Mouse (Mus musculus) right cerebral cortex, adult 2 months (tissue): ENCODE measurements around the gene Midn.
A peak's percentile ranks its signal among the peaks of the same experiment; 100 is the strongest.

Experiments used
- DNase-seq, 2 experiments: peaks; one replicate each; pipeline ENCODE4 v3.0.0; 2021 to 2022; ENCODE audit warnings: low spot score in 2 of 2

The Midn gene

DNA sequence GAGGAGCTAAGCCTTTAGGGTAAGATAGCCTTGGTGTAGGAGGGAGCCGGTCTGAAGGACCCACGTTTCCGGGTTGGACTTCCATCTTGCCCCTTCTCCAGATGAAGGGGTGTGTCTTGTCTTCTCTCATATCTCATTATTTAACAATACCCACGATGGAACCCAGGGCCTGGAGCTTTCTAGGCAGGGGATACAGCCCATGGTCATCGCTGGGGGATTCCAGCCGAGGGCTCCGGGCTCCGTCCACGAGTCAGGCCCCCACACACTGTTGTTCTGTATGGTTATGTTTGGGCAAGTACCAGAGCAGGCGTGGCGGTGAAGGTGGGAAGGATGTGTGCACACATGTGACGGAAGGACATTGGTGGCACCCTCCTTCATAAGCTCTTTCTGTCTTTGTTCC lies 3.9 kb upstream of the Midn start:
- no peak for DNase-seq

DNA sequence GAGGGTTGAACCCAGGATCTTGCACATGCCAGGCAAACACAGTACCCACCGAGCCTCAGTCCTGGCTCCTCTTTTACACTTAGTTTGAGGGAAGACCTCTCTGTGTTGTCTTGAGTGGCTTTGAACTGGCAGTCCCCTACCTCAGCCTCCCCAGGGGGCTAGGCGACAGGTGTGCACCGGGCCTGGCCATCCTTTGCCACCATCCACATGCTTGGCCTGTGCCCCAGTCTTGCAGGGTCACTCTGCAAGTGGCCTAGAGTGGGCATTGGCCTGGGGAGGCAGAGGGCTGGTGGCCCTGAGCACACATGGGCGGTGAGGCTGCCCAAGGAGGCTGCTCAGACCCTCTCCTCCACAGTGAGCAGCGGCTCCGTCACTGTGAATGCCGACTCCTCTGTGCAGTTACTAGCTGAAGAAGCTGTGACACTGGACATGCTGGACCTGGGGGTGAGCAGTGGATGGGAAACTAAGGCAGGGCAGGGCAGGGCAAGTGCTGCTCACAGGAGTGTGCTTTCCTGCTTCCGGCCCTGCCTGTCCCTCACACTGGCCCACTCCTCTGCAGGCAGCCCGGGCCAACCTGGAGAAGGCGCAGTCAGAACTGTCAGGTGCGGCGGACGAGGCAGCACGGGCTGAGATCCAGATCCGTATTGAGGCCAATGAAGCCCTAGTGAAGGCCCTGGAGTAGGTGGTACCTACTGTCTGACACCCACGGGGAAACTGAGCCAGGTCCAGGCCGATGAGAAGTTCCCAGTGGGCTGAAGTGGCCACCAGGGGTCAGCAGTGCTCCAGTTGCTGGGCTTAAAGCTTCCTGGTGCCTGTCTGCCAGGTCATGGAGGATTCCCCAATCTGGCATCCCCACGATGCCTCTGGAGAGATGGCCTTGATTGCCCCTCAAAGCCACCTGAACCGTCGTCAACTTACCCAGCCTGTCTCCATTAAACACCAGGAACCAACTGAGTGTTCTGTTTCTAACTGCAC lies 2.9 kb upstream of the Midn start:
- DNase-seq = peak; percentile 78 to 80

DNA sequence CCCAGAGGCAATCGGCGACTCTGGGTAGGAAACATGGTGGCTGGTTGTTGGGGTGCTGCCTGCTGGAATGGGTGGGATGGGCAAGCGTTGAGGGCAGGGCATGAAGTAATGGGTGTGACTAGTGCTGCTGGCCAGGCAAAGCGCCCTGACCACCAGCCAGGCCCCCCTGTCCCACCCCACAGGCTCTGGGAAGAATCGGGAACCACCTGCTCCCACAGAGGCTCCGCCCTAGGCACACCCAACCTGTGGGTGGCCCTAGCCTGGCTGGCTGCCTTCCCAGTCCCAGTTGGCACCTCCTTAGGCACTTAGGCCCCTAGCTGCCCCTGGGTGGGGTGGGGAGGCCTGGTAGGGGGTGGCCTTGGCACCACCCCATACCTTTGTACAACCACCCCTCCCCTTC lies 2.2 kb upstream of the Midn start:
- DNase-seq = peak in 1 of 2 experiments; percentile 31

DNA sequence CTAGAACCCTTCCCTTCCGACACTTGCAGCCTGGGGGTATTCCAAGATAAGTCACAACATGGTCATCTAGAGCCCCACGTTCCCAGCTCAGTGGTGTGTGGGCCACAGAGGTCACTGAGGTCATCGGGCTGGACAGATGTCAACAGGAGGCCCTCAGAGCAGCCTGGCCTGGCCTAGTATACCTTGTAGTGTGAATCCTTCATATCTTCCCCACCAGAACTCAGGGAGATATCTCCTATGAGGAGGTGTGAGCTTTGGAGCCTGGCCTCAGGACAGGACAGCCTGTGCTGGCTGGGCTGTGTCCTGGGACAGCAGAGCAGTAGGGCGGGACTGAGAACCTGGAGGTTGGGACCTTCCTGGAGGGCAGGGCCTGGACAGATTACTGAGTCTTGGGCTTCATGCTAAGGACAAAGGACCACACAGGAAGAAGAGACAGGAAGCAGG lies 1.5 kb upstream of the Midn start:
- DNase-seq = no peak

- DNase-seq = no peak
Observed at GRCm38 (mm10) chr10:80147146-80147718, 840 bp upstream of the Midn start.

DNA sequence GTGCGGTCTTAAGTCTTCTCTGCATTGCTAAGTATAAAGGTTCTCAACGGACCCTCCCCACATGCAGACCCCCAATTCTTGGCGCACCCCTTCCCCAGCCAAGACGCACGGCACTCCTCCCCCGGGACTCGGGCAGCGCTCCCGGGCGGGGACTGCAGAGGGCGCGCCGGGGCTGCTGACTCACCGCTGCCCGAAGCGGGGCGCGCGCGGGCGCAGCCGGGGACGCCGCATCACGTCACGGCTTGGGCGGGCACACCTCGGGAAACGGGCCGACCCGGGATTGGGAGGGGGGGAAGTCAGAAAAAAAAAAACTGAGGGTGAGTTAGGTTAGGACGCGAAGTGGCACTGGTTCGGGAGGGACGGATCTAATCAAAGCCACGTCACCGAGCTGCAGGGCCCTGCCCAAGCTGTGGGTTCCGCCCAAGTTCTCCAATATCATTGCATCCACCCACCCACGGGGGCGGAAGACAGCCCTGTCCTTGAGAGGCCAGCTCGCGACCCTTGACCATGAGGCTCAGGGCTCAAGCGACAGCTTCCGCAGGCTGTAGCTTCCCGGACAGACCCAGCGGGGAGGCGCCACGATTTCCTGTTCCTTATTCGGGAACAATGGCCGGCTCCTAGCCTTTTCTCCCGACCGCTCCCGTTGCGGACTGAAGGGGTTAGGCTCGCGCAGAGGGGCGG lies 678 bp downstream of the Midn start:
- DNase-seq = peak; percentile 90 to 91

DNA sequence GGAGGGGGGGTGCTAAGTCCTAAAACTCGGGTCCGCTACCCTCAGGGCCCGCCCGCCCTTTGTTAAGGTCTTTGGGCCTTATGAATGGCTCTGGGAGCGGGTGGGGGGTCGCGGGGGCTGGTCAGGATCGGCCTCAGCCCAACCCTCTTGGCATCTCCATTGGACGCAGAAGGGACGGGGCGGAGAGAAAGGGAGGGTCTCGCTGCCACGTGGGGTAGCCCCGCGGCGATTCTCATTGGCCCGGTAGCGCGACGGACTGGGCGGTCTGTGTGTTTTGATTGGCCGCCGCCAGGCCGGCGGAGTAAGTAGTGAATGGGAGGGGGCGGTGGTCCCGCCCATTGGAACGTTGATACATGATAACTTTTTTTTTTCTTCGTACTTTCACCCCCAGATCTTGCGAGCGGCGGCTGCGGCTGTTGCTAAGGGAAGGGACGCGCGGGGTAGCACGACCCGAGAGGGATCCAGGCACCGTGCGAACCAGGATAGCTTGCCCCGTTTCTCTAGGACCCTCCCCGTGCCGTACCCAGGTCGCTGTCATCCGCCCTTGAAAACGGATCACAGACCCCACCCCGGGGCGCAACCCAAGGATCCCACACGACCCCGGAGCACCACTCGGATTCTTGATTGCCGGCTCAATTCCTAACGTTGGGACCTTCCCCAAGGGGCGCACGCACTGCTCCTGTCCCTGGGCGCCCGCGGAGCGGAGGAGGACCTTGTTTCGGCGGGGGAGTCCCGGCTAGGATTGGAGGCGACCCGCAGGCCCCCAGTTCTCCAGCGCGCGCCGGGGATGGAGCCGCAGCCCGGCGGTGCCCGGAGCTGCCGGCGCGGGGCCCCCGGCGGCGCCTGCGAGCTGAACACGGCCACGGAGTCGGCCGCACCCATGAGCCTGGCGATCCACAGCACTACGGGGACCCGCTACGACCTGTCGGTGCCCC lies 1.5 kb downstream of the Midn start:
- peak; percentile 97 to 98 for DNase-seq

- DNase-seq = peak; percentile 38 to 43
Observed at GRCm38 (mm10) chr10:80150226-80151210, 2.4 kb downstream of the Midn start.

GRCm38 (mm10) chr10:80151211-80152034 lies 3.4 kb downstream of the Midn start:
- peak in 1 of 2 experiments; percentile 74 for DNase-seq

- DNase-seq = no peak
Observed at GRCm38 (mm10) chr10:80152071-80152872, 4.2 kb downstream of the Midn start.

GRCm38 (mm10) chr10:80152873-80153260 lies 4.8 kb downstream of the Midn start:
- peak; percentile 26 to 27 for DNase-seq

GRCm38 (mm10) chr10:80153713-80154112 lies 5.6 kb downstream of the Midn start:
- no peak for DNase-seq

DNA sequence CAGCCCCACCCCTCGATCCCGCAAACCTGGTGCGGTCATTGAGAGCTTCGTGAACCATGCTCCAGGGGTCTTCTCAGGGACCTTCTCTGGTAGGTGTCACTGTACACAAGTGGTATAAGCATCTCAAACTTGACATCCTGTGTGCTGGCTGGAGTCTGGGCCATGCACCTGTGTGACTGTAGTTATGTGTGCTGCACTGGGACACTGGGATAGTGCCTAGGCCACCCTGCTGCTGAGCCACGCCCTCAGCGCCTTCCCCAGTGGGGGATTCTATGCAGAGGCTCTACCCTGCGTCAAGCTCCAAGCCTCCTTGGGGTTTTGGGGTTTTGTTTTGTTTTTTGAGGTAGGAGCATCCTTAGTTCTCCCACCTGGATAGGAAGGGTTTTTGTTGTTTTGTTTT lies 6.3 kb downstream of the Midn start:
- no peak for DNase-seq

DNA sequence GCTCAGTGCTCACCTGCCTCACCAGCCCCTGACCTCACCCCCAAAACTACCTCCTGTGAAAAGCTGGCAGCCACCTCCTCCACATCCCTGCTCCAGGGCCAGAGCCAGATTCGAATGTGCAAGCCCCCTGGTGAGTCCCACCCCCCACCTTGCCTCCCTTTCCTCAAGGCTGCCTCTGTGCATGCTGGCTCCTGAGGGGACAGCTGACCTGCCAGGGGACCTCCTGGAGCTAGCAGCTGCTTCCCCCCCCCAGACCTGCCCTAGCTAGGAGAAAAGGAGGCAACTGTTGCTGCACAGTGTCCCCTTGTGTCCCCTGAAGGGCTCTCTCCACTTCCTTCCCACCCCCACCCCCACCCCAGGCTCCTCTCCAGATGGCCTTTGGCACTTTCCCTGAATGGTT lies 7.2 kb downstream of the Midn start:
- no peak for DNase-seq

DNA sequence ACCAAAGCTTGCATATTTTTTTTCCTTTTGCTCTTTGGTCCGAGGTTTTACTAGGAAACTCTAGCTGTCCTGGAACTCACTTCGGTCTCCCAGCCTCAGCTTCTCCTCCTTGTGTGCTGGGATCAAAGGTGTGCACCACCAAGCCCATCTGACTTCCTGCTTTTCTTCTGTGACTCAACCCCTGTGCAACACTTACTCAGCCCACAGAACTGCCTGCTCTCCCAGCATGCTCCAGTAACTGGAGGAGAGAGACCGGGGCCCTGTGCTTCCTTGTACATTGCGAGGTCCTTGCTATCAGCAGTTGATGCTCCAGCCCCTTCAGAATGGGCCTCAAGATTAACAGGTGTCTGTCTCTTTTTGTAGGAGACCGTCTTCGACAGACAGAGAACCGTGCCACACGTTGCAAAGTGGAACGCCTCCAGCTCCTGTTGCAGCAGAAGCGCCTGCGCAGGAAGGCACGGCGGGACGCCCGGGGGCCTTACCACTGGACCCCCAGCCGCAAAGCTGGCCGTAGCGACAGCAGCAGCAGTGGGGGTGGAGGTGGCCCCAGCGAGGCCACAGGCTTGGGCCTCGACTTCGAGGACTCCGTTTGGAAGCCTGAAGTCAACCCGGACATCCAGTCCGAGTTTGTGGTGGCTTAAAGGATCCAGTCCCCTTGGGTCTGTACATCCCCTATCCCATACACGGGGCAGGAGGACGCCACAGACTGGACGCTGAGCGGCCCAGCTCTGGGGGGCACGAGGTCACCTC lies 8.1 kb downstream of the Midn start:
- peak; percentile 37 to 48 for DNase-seq

GRCm38 (mm10) chr10:80156752-80157053 lies 8.6 kb downstream of the Midn start:
- peak; percentile 20 to 23 for DNase-seq

DNA sequence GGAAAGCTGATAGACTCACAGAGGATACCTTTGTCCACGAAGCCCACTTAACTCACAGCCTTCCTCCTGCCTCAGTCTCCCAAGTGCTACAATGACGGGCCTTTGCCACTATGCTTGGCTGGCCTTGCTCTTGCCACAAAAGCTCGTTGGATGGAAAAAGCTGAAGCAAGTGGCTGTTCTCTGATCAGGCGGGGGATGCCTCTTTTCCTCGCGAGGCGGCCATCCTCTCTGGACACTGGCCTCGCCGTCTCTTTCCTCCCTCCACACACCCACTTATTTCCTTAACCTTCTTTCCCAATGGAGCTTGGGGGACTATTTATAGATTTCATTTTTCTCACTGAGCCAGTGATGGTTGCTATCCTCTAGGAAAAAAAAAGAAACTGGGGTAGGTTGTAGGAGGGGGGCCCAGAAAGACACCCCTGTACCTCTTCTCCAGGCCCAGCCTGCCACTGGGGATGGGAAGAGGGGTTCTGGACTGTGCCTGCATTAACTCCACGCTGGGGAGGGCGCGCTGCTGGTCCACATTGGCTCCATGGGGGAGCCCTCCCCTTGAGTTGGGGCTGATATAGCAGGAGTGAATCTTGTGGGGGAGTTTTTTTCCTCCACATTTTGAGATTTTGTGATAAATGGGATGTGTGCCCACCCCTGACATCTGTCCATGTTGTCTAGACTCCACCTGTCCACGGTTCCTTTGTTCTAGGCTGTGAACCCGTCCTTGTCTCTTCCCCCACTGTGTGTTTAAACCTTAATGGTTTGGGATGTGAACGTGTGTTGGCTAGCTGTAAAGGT lies 9.3 kb downstream of the Midn start:
- peak; percentile 35 to 66 for DNase-seq
